Mouse (Mus musculus) small intestine, adult 2 months (tissue): ENCODE results near the gene Pcsk7.

Experiments used
- CTCF ChIP-seq: fragments of 200-500 bp; IDR thresholded peaks from 2 replicates; pipeline ENCODE4 v1.5.1; 2012; ENCODE audit warnings: low read depth, mild to moderate bottlenecking, control low read depth, inconsistent platforms, low read length, moderate library complexity, mixed read lengths; ENCODE audit not compliant: insufficient replicate concordance, insufficient read length; ENCODE audit errors: extremely low read depth
- POLR2A ChIP-seq: fragments of 200-500 bp; IDR thresholded peaks from 2 replicates; pipeline ENCODE4 v1.6.1; 2012; ENCODE audit warnings: low read depth, mild to moderate bottlenecking, control low read depth, inconsistent platforms, low read length, moderate library complexity

- TF ChIP-seq CTCF (peak; percentile 63; the same call in 1 of the 2 replicates), POLR2A (no peak)
Measured at GRCm38 (mm10) chr9:45936883-45937282, 30.6 kb downstream of the Pcsk7 start.
